Mouse (Mus musculus) cerebellum, postnatal 10 days (tissue): Measurements from ENCODE around the gene Hist2h2aa1.
A peak's percentile ranks its signal among the peaks of the same experiment; 100 is the strongest.

Experiments
- DNase-seq, 2 experiments: peaks; one replicate each; pipeline ENCODE4 v3.0.0; 2021; ENCODE audit warnings: mixed read lengths in 2 of 2

Gene Hist2h2aa1

GRCm38 (mm10) chr3:96255926-96256593 lies 10.8 kb downstream of the Hist2h2aa1 start:
- no peak for DNase-seq

- DNase-seq: no peak
Measured at GRCm38 (mm10) chr3:96257190-96257589, 11.9 kb downstream of the Hist2h2aa1 start.

- no peak for DNase-seq
Measured at GRCm38 (mm10) chr3:96260220-96260619, 14.9 kb downstream of the Hist2h2aa1 start.

- peak in 1 of 2 experiments; percentile 49 for DNase-seq
Measured at GRCm38 (mm10) chr3:96261623-96262022, 16.3 kb downstream of the Hist2h2aa1 start.

DNA sequence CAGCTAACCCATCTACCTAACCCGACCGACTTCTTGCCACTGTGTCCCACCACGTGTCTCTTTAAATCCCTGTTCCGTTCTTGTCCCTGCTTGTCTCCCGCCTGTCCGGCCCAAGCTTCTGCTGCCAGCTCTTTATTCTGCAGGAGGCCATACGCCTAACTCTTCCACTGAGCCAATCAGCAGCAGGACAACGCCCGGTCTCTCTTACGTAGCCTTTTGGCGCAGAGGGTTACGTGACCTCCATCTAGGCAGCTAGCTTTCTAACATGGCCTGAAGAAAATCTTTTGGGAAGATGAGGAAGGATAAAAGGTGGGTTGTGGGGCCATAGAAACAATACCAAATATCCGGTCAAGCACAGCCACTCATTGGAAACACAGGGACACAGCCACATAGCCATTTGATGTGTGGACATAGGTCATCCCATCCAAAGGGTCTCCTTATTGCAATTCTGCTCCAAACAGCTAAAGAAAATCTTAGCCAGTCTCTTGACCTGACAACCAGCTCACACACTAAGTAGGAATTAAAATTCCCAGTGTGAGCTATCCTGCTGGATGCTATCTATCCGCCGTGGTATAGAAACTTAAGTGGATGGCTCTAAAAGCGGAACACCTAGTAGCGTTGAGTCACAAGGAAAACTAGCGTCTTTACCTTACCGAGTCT lies 17.0 kb downstream of the Hist2h2aa1 start:
- peak; percentile 92 to 93 for DNase-seq

- peak; percentile 98 for DNase-seq
Measured at GRCm38 (mm10) chr3:96262979-96263550, 17.8 kb downstream of the Hist2h2aa1 start, which contains the start of gene Hist2h4. Hist2h4 (minus strand) TSS chr3:96263311.

- DNase-seq: peak in 1 of 2 experiments; percentile 50
Measured at GRCm38 (mm10) chr3:96263558-96264403, 18.5 kb downstream of the Hist2h2aa1 start.

GRCm38 (mm10) chr3:96264404-96264949 lies 19.2 kb downstream of the Hist2h2aa1 start:
- DNase-seq: no peak

- DNase-seq: no peak
Measured at GRCm38 (mm10) chr3:96266132-96266710, 20.9 kb downstream of the Hist2h2aa1 start.

GRCm38 (mm10) chr3:96267541-96267940 lies 22.2 kb downstream of the Hist2h2aa1 start:
- no peak for DNase-seq

DNA sequence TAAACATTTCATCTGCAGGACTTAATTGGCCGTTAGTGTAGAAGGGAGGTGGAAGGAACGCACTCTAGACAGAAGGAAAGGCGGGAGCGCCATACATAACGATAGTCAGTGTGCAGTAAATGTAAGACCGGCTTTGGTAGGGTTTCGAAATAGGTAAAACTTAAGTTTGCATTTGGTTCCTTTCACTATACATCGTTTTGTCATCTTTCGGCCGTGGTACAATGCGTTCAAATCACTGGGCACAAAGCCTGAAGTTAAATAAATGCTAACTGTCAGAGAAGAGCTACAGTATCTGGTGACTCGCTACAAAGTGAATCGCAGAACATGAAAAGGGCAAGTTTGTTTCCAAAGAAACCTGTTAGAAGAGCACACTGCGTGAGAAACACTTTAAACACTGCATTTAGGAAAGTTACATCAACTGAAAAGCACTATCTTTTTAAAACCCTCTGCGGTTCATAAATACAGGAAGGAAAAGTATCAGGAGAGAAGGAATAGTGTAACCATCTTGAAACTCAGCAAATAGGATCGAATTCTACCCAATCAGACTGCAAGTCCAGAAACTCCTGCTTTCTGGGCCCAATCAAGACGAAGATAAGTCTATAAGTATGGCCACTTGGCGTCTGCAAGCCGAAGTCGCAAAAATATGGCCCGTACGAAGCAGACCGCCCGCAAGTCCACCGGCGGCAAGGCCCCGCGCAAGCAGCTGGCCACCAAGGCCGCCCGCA lies 22.9 kb downstream of the Hist2h2aa1 start, which contains the start of gene Hist2h3b:
Hist2h3b (plus strand) TSS at position 604 of the 725 bp plus-strand sequence.
- peak; percentile 86 for DNase-seq

- peak; percentile 22 to 63 for DNase-seq
Measured at GRCm38 (mm10) chr3:96268776-96269378, 23.6 kb downstream of the Hist2h2aa1 start.

- peak; percentile 89 to 93 for DNase-seq
Measured at GRCm38 (mm10) chr3:96269511-96270474, 24.5 kb downstream of the Hist2h2aa1 start, which contains the start of gene Hist2h2bb. Hist2h2bb (plus strand) TSS chr3:96269752.

GRCm38 (mm10) chr3:96273591-96274465 lies 28.5 kb downstream of the Hist2h2aa1 start:
- no peak for DNase-seq

GRCm38 (mm10) chr3:96277428-96277799 lies 32.1 kb downstream of the Hist2h2aa1 start:
- peak; percentile 63 to 64 for DNase-seq

DNA sequence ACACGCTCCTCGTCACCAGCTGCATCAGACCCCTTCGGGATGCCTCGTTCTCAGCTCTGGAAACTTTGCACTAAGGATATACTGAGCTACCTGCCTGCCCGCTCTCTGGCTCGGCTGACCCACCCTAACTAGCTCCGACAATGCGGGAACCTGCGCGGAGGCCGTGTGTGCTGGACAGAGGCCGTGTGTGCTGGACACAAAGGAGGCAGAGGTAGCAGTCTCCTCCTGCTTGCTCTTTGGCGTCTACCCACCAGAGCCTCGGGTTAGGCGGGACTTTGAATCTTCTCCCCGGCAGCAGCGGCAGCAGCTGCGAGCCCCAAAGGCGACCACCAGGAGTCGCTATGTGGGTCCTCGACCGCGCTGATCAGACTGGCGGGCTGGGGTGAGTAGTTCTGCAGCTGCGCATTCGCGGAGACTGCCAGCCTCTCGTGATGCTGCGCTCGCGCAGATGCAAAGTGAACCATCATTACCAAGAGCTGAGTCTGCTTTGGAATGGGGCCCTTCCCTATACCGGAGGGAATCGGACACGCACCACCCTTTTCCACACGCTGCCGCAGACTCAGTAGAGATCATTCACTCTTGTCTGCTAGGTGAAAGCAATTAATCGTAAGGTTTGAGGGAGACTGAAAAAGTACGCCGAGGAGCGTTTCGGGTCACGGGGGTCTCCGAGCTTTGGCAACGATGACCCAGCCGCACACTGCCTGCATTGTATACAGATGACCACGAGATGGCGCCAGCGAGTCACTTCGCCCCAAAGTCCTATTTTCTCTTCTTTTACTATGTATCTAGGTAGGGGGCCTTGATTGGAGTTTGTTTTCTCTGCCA lies 32.7 kb downstream of the Hist2h2aa1 start:
- DNase-seq: peak; percentile 95 to 96

DNA sequence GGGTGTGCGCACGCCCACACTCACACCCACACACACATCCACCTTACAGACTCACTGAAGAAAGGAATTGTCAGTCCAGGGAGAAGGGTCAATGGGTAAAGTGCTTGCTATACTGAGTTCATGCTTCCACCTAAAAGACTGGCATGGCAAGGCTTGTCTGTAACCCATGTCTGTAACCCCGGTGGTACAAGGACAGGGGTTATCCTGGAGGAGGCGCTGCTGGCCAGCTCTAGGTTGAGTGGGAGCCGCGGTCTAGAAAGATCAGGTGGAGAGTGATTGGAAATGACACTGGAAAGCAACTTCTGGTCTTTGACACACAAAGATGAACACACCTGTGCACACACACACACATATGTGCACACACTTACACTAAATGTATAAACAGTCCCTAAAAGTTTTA lies 35.4 kb downstream of the Hist2h2aa1 start:
- DNase-seq: no peak

- DNase-seq: peak; percentile 46 to 47
Measured at GRCm38 (mm10) chr3:96284457-96284856, 39.2 kb downstream of the Hist2h2aa1 start.
